Mouse (Mus musculus): ENCODE results near the gene Crebzf.

Crebzf gene

DNA sequence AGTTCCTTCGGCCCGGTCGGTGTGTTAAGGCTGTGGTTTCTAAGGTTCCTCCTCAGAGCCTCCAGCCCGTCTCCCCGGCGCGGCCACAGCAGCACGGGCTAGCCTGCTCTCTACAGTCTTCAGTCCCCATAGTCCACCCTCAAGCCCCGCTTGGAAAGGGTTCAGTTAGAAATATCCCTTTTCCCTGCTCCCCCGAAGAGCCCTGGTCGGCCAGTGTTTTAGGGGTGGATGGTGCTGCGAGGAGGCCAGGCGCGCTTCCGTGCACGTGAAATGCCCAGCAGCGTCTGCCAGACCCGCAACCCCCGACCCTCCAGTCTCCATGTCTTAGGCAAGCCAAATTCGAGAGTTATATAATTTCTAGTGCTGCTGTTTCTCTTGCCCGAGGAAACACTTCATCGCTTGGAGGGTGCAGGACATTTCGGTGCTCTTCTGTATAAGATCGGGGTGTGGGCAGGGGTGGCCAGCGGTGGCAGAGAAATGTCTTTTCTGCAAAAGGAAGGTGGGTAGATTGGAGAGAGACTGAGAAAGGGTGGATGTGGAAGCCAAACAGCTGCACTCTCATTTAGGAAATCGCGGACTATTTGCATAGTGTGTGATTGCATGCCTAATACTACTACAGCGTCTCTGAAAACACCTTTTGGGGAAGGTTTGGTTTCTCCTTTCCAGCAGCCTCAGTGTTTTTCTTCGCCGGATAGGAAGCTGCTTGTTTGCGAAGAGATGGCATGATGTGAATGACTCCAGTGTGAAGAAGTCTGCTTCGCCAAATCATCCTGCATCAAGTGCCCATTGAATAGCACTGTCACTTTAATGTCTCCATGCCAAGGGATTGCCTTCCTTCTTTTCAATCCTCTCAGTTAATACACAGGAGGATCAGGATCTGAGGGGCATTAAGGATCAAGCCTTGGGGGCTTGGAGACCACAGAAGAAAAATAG lies 34.0 kb downstream of the Crebzf start, which contains the start of gene Dlg2:
Dlg2 (plus strand) TSS at position 360 of the 933 bp plus-strand sequence.
- DNase-seq (ENCODE audit: low spot score) = no peak

DNA sequence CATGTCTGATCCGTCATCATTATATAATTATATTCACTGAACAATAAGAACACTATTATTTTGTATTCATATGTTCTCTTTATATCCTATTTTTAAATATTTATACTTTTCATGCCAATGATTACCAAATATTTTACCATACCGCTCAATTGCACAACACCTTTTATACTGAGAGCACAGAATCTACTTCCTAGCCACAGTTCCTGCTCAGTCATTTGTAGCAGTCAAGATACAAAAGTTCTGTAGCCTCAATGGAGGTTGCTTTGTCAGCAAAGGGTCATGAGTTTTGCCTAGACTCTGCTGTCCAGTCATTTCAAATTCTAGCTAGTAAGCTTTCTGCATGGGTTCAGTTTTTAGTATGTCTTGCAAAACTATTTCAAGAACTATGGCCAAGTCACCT lies 40.1 kb downstream of the Crebzf start:
- no peak for DNase-seq (ENCODE audit: low spot score)

All from ovary, postnatal 14 days (tissue).